Mouse (Mus musculus): ENCODE measurements at regions not wholly inside any gene's neighbourhood (a gene's known extent, or its start where the extent isn't known, plus 50 kb on each side); places are given as distances from the start of the nearest gene placed in this dataset.

DNA sequence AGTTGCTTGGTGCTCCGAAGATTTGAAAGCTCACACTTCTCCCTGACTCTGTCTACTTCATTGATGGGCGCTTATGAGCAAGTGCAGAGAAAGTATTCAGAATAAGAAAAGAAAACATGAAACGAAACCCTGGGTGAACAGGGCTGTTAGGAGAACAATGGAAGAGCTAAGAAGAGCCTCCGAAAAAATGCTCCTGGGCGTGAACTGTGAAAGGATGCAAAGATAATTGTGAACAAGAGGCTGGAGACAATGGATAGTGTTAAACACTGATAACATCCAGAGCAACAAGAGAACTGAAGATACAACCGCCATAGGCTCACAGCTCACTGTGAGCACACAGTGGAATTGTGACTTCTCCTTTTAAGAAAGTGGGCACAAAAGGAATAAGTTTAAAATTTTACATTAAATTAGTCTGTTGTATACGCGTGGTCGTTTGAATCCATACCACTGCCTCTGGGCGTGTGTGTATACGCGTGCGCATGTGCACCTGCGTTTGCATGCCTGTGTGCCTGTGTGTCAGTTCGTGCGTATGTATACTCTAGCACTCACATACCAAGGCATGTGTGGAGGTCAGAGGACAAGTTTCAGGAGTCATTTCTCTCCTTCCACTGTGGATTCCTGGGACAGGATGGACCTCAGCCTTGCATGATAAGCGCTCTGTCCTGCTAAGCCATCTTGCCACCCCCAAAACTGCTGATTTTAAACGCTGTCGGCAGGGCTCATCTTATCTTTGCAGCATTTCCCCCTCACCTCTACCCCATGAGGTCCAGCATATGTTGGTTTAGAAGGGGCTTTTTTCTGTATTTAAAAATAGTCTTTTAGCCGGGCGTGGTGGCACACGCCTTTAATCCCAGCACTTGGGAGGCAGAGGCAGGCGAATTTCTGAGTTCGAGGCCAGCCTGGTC, 113.0 kb upstream of the 1700016C15Rik start:
- no peak for DNase-seq (ENCODE audit: low spot score)

- no peak for DNase-seq (ENCODE audit: low spot score)
Observed at GRCm38 (mm10) chr1:177620501-177621099, 109.0 kb upstream of the 1700016C15Rik start.

DNA sequence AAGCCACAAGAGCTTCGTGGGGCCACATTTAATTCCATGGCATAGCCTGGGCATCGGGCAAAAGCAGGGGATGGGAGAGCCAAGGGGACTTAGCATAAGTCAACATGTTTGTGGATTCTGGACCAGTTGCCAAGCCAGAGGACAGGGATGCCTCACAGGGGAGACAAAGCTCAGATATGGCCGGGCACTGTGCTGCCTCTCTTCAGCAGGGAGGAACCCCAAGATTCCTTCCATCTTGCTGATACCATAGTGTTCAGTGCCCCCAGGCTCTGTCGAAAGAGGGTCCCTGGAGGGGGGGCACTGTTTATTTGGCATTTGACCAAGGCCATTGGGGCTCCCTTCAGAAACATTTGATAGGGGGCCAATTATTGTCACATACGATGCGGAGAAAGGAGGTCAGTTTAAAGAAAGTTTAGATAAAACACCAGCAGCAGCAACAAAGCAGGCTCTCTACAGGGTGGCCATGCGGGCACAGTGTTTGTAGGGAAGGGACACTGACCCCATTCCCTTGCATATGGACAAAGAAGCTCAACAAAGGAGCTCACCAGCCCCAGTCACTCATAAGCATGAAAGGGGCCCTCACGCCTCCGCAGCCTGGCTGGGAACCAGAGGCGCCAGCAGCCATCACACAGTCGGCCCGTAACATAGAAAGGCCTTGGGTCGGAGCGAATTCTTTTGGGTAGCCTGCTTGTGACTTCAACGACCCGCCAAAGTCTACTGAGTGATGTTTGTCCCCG, 107.6 kb upstream of the 1700016C15Rik start:
- no peak for DNase-seq (ENCODE audit: low spot score)

DNA sequence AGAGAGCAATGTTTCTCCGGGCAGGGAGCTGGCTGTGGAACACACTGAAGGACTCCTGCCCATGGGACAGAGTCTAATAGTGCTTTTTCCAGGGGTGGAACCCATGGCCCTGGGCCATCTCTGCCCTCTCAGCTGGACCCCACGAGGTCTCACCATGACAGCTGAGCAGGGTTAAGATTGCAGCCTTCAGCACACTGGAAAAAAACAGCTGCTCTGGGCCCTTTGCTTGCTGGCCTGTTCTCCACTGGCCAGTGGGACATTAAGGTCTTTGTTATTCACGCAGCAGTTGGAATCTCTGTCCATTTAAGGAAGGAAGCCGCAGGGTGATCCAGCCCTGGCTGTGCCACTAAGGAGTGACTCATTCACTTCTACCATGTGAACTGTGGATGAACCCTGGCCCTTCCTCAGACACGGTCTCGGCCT, 106.3 kb upstream of the 1700016C15Rik start:
- DNase-seq (ENCODE audit: low spot score), result no peak

DNA sequence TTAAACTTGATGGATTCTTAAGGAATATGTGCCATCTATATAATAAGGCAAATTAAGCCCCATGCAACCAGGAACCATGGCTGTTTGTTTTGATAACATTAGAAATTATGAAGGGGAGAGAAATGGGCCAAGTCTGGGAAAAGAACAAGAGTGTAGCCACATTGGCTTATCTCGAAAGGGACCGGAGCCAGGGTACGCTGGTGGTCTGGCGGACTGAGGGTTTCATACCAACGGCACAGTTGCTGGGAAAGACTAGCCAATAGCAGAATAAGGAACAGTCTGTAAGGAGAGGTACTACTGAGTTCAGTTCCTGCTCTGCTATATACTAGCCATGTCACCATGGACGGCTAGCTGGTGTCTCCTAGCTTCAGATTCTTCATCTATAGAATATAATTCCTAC, 105.9 kb upstream of the 1700016C15Rik start:
- DNase-seq (ENCODE audit: low spot score), result no peak

DNA sequence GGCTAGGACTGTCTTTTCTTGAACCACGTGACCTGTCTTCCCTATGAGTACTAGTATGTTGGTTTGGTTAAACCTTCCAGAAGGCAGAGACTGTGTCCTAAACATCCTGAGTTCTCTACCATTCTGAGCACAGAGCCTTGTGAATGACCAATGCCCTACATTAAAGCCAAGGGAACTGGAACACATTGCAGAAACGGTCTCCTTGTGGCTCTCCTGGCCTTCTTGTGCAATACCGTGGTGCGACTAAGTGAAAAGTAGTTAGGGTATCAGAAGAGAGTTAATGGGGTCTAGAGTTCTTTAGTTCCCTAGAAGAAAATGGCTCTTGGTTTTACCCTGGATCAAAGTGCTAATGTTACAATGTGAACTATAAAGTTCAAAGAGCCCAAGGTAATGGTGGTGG, 101.8 kb upstream of the 1700016C15Rik start:
- no peak for DNase-seq (ENCODE audit: low spot score)

- DNase-seq (ENCODE audit: low spot score), result no peak
Observed at GRCm38 (mm10) chr1:177633966-177634602, 95.5 kb upstream of the 1700016C15Rik start.

DNA sequence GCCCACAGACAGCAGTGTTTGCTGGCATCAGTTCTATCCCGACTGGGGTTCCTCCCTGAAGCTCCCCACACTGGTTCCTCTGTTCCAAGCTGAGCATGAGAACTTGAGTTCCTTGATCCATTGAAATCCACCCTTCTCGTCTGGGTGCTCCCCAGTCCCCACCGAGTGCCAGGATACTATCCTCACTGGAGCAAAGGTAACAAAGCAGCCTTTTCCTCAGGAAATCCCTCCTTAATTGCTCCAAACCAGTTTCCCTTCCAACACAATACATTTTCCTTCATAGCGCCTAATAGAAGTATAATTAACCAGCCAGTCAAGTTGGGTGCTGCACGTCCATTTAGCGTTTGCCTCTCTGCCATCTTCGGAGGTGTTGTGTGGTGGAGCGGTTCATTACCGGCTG, 92.6 kb upstream of the 1700016C15Rik start:
- no peak for DNase-seq (ENCODE audit: low spot score)

DNA sequence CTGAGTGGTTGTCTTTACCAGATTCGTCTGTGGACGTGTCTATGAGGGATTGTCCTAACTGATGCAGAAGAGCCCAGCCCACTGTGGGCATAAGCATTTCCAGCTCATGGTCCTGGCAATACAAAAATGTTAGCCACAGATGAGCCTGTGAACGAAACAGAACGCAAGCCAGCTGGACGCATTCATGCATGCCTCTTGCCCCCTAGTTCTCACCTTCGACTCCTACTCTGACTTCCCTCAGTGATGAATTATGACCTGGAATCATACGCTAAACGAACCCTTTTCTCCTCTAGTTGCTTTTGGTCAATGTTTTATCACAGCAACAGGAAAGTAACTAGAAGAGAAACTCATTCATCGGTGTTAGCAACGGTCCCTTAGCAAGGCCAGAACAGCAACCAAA, 91.2 kb upstream of the 1700016C15Rik start:
- no peak for DNase-seq (ENCODE audit: low spot score)

- no peak for DNase-seq (ENCODE audit: low spot score)
Observed at GRCm38 (mm10) chr1:177639931-177640846, 89.4 kb upstream of the 1700016C15Rik start.

GRCm38 (mm10) chr1:177642712-177643467, 86.7 kb upstream of the 1700016C15Rik start:
- no peak for DNase-seq (ENCODE audit: low spot score)

DNA sequence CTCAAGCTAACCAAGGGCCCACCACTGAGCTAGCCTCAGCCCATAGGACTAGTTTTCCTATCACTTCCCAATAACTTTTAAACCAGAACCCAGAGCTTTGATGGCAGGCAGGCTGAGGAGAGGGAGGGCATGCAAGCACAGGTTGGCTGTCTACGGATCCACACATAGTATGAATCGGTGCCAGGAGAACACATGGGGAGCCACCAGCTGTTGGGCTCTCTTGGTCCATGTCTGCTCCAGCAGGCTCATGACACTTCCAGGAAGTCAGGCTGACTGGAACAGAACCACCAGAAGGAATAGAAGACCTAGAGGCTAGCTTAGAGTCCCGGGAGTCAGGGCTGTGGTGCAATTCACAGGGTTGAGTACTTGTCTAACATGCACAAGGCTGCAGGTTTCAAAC, 86.0 kb upstream of the 1700016C15Rik start:
- no peak for DNase-seq (ENCODE audit: low spot score)

- DNase-seq (ENCODE audit: low spot score), result no peak
Observed at GRCm38 (mm10) chr1:177644214-177644613, 85.4 kb upstream of the 1700016C15Rik start.

GRCm38 (mm10) chr1:177645327-177645726, 84.3 kb upstream of the 1700016C15Rik start:
- DNase-seq (ENCODE audit: low spot score), result no peak

DNA sequence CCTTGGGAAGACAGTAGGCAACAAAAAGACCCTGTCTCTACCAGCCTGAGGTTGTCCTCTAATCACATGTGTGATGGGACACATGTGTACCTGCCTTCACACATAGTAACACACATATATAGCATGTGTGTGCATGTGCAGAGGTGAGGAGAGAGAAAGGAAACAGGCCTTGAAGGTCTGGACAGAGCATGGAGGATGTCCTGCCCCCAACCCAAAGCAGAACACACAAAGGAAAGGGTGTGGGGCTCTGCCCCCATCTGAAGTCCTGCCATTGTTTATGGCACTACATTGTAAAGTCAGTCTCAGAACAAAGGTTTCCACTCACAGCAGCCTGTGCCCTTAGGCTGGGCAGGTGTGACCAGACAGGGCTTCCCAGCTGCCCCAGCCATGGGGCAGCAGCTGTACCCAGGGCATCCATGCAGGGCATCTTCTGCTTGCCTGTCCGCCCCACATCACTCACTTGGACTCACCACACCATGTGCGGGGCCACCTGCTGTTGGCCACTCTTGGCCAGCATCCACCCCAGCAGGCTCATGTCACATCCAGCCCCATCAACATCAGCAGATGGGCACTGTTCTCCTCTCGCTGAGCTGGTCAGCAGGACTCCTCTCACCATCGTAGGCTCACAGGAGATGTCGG, 83.6 kb upstream of the 1700016C15Rik start:
- DNase-seq (ENCODE audit: low spot score), result no peak

DNA sequence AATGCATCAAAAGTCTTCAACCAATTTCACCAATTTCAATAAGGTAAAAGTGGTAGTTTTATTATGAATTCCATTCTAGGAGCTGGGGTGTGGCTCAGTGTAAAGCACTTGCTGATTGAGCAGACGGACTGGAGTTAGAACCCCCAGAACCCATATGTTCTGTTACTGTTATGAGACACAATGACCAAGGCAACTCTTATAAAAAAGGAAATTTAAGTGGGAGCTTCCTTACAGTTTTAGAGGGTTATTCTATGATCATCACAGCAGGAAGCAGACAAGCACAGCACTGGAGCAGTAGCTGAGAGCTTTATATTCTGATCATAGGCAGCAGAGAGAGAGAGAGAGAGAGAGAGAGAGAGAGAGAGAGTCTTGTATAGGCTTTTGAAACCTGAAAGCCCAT, 81.7 kb upstream of the 1700016C15Rik start:
- DNase-seq (ENCODE audit: low spot score), result no peak

DNA sequence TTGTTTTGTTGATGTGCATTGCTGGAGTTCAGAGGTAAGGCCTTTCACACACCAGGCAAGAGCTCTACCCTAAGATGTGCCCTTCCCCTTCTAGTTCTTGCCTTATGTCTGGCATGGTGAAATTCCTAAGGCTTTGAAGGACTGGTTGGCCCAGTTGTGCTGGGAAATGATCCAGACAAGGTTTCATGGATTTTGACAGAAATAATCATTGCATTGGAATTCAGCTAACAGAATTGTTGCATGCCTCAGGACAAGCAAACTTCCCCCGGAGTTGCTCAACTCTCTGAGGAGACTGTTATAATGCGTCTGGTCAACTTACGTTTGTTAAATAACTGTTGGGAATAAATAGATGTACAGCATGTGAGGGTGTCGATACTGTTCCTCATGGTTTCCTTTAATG, 80.6 kb upstream of the 1700016C15Rik start:
- no peak for DNase-seq (ENCODE audit: low spot score)

GRCm38 (mm10) chr1:177651219-177651618, 78.4 kb upstream of the 1700016C15Rik start:
- no peak for DNase-seq (ENCODE audit: low spot score)

- DNase-seq (ENCODE audit: low spot score), result no peak
Observed at GRCm38 (mm10) chr1:177663163-177663562, 66.5 kb upstream of the 1700016C15Rik start.
